Mouse (Mus musculus) megakaryocyte, embryonic 14.5 days (primary cell): Measurements from ENCODE around the gene Tas2r103. TPM values are rescaled to one million over a fixed set of nuclear protein-coding genes. Genes with fewer than 3 reads are reported as not detected.

Source experiments
- H3K27me3 ChIP-seq: replicated peaks from 2 replicates; pipeline ENCODE3; 2012; ENCODE audit warnings: inconsistent platforms
- H3K36me3 ChIP-seq: replicated peaks from 2 replicates; pipeline ENCODE3; 2012; ENCODE audit warnings: low read length, inconsistent platforms, mixed read lengths
- H3K4me1 ChIP-seq: 2 replicates; pipeline ENCODE4 v1.6.1; 2012; ENCODE audit warnings: inconsistent platforms
- H3K4me3 ChIP-seq: replicated peaks from 2 replicates; pipeline ENCODE3; 2012; ENCODE audit warnings: moderate library complexity, mild to moderate bottlenecking, inconsistent platforms
- H3K9me3 ChIP-seq: 2 replicates; pipeline ENCODE4 v1.6.1; 2012; ENCODE audit warnings: inconsistent platforms
- FLI1 ChIP-seq: IDR thresholded peaks from 2 replicates; pipeline ENCODE4 v1.6.1; 2012; ENCODE audit warnings: low read length, inconsistent platforms, mixed read lengths
- GATA1 ChIP-seq: IDR thresholded peaks from 3 replicates; pipeline ENCODE4 v1.6.1; 2012; ENCODE audit warnings: mixed read lengths, low read length, inconsistent platforms, borderline replicate concordance
- polyA plus RNA-seq: library from polyadenylated mRNA; stranded (reverse); fragments of >175 nt; gene quantifications from 2 replicates; pipeline ENCODE4 v1.2.3, GENCODE M21; 2012; ENCODE audit warnings: low replicate concordance; ENCODE audit not compliant: insufficient read depth

The Tas2r103 gene
- polyA plus RNA-seq, result not detected in 2 replicates

DNA sequence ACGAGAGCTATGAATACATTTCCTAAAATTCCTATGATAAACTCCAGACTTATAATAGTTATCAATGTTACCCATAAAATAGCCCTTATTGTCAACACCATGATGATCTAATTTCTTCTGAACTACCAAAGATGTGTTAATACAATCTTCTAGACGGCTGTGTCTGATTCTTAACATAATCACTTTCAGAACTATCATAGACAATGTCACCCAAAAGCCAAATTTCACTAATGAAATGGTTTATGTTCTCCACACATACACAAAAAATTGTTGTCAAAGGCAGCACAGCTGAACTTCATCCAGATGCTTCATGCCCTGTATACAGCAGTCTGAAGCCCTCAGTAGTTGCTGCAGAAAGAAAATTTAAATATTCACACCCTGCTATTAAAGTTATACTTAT lies at the start of gene Tas2r103:
Gene Tas2r103, minus strand, starts transcription at position 101 of the 400 bp plus-strand sequence.
- H3K36me3 ChIP-seq, result no peaks in the 10 kb centered on the region
- H3K4me1 ChIP-seq, result no peaks in the 10 kb centered on the region
- H3K4me3 ChIP-seq, result no peak within 1 kb of the TSS
- H3K9me3 ChIP-seq, result 0 out of 2 replicates have a peak, but pooled peaks cover 3% of the 10 kb centered on the region
- H3K27me3 ChIP-seq, result no peaks in the 10 kb centered on the region
- TF ChIP-seq FLI1 (no peak), GATA1 (no peak)

DNA sequence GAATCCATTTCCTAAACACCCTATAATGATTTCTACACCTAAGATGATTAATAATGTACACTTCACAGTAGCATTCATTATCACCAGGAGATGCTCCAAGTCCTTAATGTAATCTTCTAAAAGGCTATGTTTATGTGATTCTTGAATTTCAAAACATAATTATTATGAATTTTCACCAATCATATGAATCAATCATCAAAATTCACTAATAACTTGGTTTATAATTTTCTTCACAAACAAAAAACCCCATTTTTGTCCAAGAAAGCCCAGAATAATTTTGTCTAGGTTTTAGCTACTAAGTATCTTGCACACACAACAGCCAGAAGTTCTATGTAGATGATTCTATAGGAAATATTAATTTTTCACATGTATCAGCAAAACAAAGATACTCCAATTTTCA lies 18.8 kb upstream of the Tas2r103 start, which contains the start of gene Tas2r140:
Gene Tas2r140, minus strand, starts transcription at position 101 of the 400 bp plus-strand sequence.
- TF ChIP-seq FLI1, result no peak
- TF ChIP-seq GATA1, result no peak
- H3K4me3 ChIP-seq, result no peak within 1 kb of the TSS
- H3K9me3 ChIP-seq, result no peaks in the 10 kb centered on the region
- H3K27me3 ChIP-seq, result no peaks in the 10 kb centered on the region
- H3K36me3 ChIP-seq, result no peaks in the 10 kb centered on the region
- no peaks in the 10 kb centered on the region for H3K4me1 ChIP-seq

Other genes starting within 250 kb of the Tas2r103 start
- gene Tas2r117, start 234.3 kb downstream of the Tas2r103 start, polyA plus RNA-seq, result not detected in 2 replicates
- gene Tas2r123, start 190.0 kb downstream of the Tas2r103 start, polyA plus RNA-seq, result not detected in 2 replicates
- gene Tas2r116, start 181.7 kb downstream of the Tas2r103 start, polyA plus RNA-seq, result not detected in 2 replicates
- gene Tas2r110, start 169.1 kb downstream of the Tas2r103 start, polyA plus RNA-seq, result not detected in 2 replicates
- gene Tas2r113, start 144.1 kb downstream of the Tas2r103 start, polyA plus RNA-seq, result not detected in 2 replicates
- not detected in 2 replicates for gene Tas2r125, start 127.5 kb downstream of the Tas2r103 start, polyA plus RNA-seq
- gene Tas2r129, start 86.0 kb downstream of the Tas2r103 start, polyA plus RNA-seq, result not detected in 2 replicates
- 2.3 TPM in 1 of 2 replicates, not detected in the other for gene Tas2r131, start 79.2 kb downstream of the Tas2r103 start, polyA plus RNA-seq
- gene Tas2r109, start 56.1 kb downstream of the Tas2r103 start, polyA plus RNA-seq, result not detected in 2 replicates
- not detected in 2 replicates for gene Tas2r140, start 18.7 kb upstream of the Tas2r103 start, polyA plus RNA-seq
- 30.8 and 61.3 TPM in 2 replicates for gene Smim10l1, start 67.8 kb upstream of the Tas2r103 start, polyA plus RNA-seq